Mouse (Mus musculus): Measurements from ENCODE around the gene Lsm14b. TPM values are rescaled to one million over a fixed set of nuclear protein-coding genes. Genes with fewer than 3 reads are reported as not detected.

The Lsm14b gene
- polyA plus RNA-seq, 1 experiment from 2014 or later: 1.3 TPM

GRCm38 (mm10) chr2:180063338-180064131, 38.7 kb downstream of the Lsm14b start:
- peaks cover 16% of the 10 kb centered on the region for H3K36me3 ChIP-seq (replicated peaks)
- no peak overlapping the region for H3K27ac ChIP-seq (replicated peaks)
- no peak overlapping the region for H3K9ac ChIP-seq
- no peak overlapping the region for H3K4me3 ChIP-seq (replicated peaks)
- no peak overlapping the region for H3K4me2 ChIP-seq
- no peaks in the 10 kb centered on the region for H3K9me3 ChIP-seq (replicated peaks)
- no peaks in the 10 kb centered on the region for H3K27me3 ChIP-seq
- WGBS (ENCODE audit: insufficient replicate concordance): 77% methylated on average over 11 of the region's 11 CpGs
- ATAC-seq (ENCODE audit: insufficient read depth): no peak
- H3K4me1 ChIP-seq (replicated peaks): no peaks in the 10 kb centered on the region

- Histone ChIP-seq H3K9me3 (replicated peaks) (no peaks in the 10 kb centered on the region), H3K4me1 (replicated peaks) (peaks cover 25% of the 10 kb centered on the region), H3K9ac (peak overlapping the region; percentile 72), H3K27ac (replicated peaks) (peak overlapping the region; percentile 67), H3K27me3 (no peaks in the 10 kb centered on the region), H3K4me3 (replicated peaks) (peak overlapping the region; percentile 85), H3K36me3 (replicated peaks) (peaks cover 7% of the 10 kb centered on the region; the same call in 1 of the 2 replicates), H3K4me2 (peak overlapping the region; percentile 84)
- 28% methylated on average over 20 of the region's 20 CpGs for WGBS (ENCODE audit: insufficient replicate concordance)
- ATAC-seq (ENCODE audit: insufficient read depth): peak; percentile 54
These were observed 45.1 kb downstream of the Lsm14b start for GRCm38 (mm10) chr2:180069770-180070480.

GRCm38 (mm10) chr2:180070481-180071453, 46.0 kb downstream of the Lsm14b start, which contains the start of gene Mtg2:
TSS of gene Mtg2 (plus strand) at chr2:180070588.
- H3K9ac ChIP-seq: peak within 1 kb of the TSS; percentile 72
- peak within 1 kb of the TSS; percentile 85 for H3K4me3 ChIP-seq (replicated peaks)
- H3K36me3 ChIP-seq (replicated peaks): peaks cover 7% of the 10 kb centered on the region; the same call in 1 of the 2 replicates
- H3K9me3 ChIP-seq (replicated peaks): no peaks in the 10 kb centered on the region
- WGBS (ENCODE audit: insufficient replicate concordance): 6% methylated on average over 58 of the region's 58 CpGs
- H3K27ac ChIP-seq (replicated peaks): peak within 1 kb of the TSS; percentile 67
- H3K4me2 ChIP-seq: peak within 1 kb of the TSS; percentile 84
- H3K27me3 ChIP-seq: no peaks in the 10 kb centered on the region
- peak; percentile 95 for ATAC-seq (ENCODE audit: insufficient read depth)
- peaks cover 25% of the 10 kb centered on the region for H3K4me1 ChIP-seq (replicated peaks)

GRCm38 (mm10) chr2:180071671-180072070, 46.9 kb downstream of the Lsm14b start:
- Histone ChIP-seq H3K27me3 (no peaks in the 10 kb centered on the region), H3K27ac (replicated peaks) (no peak overlapping the region), H3K36me3 (replicated peaks) (peaks cover 7% of the 10 kb centered on the region; the same call in 1 of the 2 replicates), H3K9ac (no peak overlapping the region), H3K9me3 (replicated peaks) (no peaks in the 10 kb centered on the region), H3K4me2 (peak overlapping the region; percentile 84; the same call in 1 of the 2 replicates), H3K4me3 (replicated peaks) (no peak overlapping the region), H3K4me1 (replicated peaks) (peaks cover 25% of the 10 kb centered on the region)
- WGBS (ENCODE audit: insufficient replicate concordance): 66% methylated on average over 2 of the region's 2 CpGs
- no peak for ATAC-seq (ENCODE audit: insufficient read depth)

- 70% methylated on average over 7 of the region's 7 CpGs for WGBS (ENCODE audit: insufficient replicate concordance)
- no peak overlapping the region for H3K4me2 ChIP-seq
- no peak overlapping the region for H3K27ac ChIP-seq (replicated peaks)
- no peaks in the 10 kb centered on the region for H3K27me3 ChIP-seq
- peaks cover 25% of the 10 kb centered on the region for H3K4me1 ChIP-seq (replicated peaks)
- peaks cover 7% of the 10 kb centered on the region; the same call in 1 of the 2 replicates for H3K36me3 ChIP-seq (replicated peaks)
- H3K9ac ChIP-seq: no peak overlapping the region
- H3K9me3 ChIP-seq (replicated peaks): no peaks in the 10 kb centered on the region
- no peak overlapping the region for H3K4me3 ChIP-seq (replicated peaks)
- no peak for ATAC-seq (ENCODE audit: insufficient read depth)
These were observed 48.1 kb downstream of the Lsm14b start for GRCm38 (mm10) chr2:180072886-180073285.

- H3K9ac ChIP-seq: no peak overlapping the region
- peaks cover 11% of the 10 kb centered on the region; the same call in 1 of the 2 replicates for H3K36me3 ChIP-seq (replicated peaks)
- no peaks in the 10 kb centered on the region for H3K27me3 ChIP-seq
- 62% methylated on average over 3 of the region's 3 CpGs for WGBS (ENCODE audit: insufficient replicate concordance)
- H3K9me3 ChIP-seq (replicated peaks): no peaks in the 10 kb centered on the region
- no peaks in the 10 kb centered on the region for H3K4me1 ChIP-seq (replicated peaks)
- H3K27ac ChIP-seq (replicated peaks): no peak overlapping the region
- no peak overlapping the region for H3K4me2 ChIP-seq
- ATAC-seq (ENCODE audit: insufficient read depth): no peak
- H3K4me3 ChIP-seq (replicated peaks): no peak overlapping the region
These were observed 52.8 kb downstream of the Lsm14b start for GRCm38 (mm10) chr2:180077622-180078021.

- Histone ChIP-seq H3K4me2 (no peak overlapping the region), H3K4me3 (replicated peaks) (no peak overlapping the region), H3K9ac (no peak overlapping the region), H3K27me3 (no peaks in the 10 kb centered on the region), H3K27ac (replicated peaks) (no peak overlapping the region), H3K9me3 (replicated peaks) (no peaks in the 10 kb centered on the region), H3K4me1 (replicated peaks) (no peaks in the 10 kb centered on the region), H3K36me3 (replicated peaks) (0 out of 2 replicates have a peak, but pooled peaks cover 7% of the 10 kb centered on the region)
- ATAC-seq (ENCODE audit: insufficient read depth): no peak
- WGBS (ENCODE audit: insufficient replicate concordance): 73% methylated on average over 8 of the region's 8 CpGs
These were observed 55.9 kb downstream of the Lsm14b start for GRCm38 (mm10) chr2:180080680-180081079.

- WGBS (ENCODE audit: insufficient replicate concordance): 70% methylated on average over 10 of the region's 10 CpGs
These were observed 58.3 kb downstream of the Lsm14b start for GRCm38 (mm10) chr2:180083063-180083462.

GRCm38 (mm10) chr2:180084565-180084964, 59.8 kb downstream of the Lsm14b start:
- Histone ChIP-seq H3K9me3 (replicated peaks) (no peaks in the 10 kb centered on the region), H3K27me3 (no peaks in the 10 kb centered on the region), H3K4me1 (replicated peaks) (no peaks in the 10 kb centered on the region), H3K9ac (no peak overlapping the region), H3K36me3 (replicated peaks) (0 out of 2 replicates have a peak, but pooled peaks cover 7% of the 10 kb centered on the region), H3K27ac (replicated peaks) (no peak overlapping the region), H3K4me2 (no peak overlapping the region), H3K4me3 (replicated peaks) (no peak overlapping the region)
- no peak for ATAC-seq (ENCODE audit: insufficient read depth)
- 44% methylated on average over 3 of the region's 3 CpGs for WGBS (ENCODE audit: insufficient replicate concordance)

More at GRCm38 (mm10) chr2:180083063-180083462, 58.3 kb downstream of the Lsm14b start:
- no peaks in the 10 kb centered on the region for H3K27me3 ChIP-seq
- no peak overlapping the region for H3K9ac ChIP-seq
- H3K36me3 ChIP-seq (replicated peaks): 0 out of 2 replicates have a peak, but pooled peaks cover 7% of the 10 kb centered on the region
- H3K4me3 ChIP-seq (replicated peaks): no peak overlapping the region
- no peak for ATAC-seq (ENCODE audit: insufficient read depth)
- no peaks in the 10 kb centered on the region for H3K9me3 ChIP-seq (replicated peaks)
- H3K27ac ChIP-seq (replicated peaks): no peak overlapping the region
- H3K4me2 ChIP-seq: no peak overlapping the region
- no peaks in the 10 kb centered on the region for H3K4me1 ChIP-seq (replicated peaks)

Data from liver, embryonic 15.5 days (tissue).